Mouse (Mus musculus): ENCODE measurements around the gene B4galt5. TPM values are rescaled to one million over a fixed set of nuclear protein-coding genes. Genes with fewer than 3 reads are reported as not detected.

The B4galt5 gene
- polyA plus RNA-seq, 1 experiment from 2014 or later: 10.1 TPM

GRCm38 (mm10) chr2:167267531-167268410 is 81.2 kb downstream of the B4galt5 start:
- H3K27ac ChIP-seq: no peak overlapping the region
- no peaks in the 10 kb centered on the region for H3K4me1 ChIP-seq
- no peak overlapping the region for H3K9ac ChIP-seq
- H3K27me3 ChIP-seq: no peaks in the 10 kb centered on the region
- no peak overlapping the region for H3K4me3 ChIP-seq
- ATAC-seq (ENCODE audit: low FRiP score, low read depth): peak; percentile 84
- WGBS: 75% methylated on average over 14 of the region's 14 CpGs
- no peaks in the 10 kb centered on the region for H3K36me3 ChIP-seq
- no peaks in the 10 kb centered on the region for H3K9me3 ChIP-seq
- H3K4me2 ChIP-seq (replicated peaks): no peak overlapping the region

GRCm38 (mm10) chr2:167266231-167266630 is 82.8 kb downstream of the B4galt5 start:
- Histone ChIP-seq H3K27ac (no peak overlapping the region), H3K9ac (no peak overlapping the region), H3K27me3 (no peaks in the 10 kb centered on the region), H3K4me1 (peaks cover 10% of the 10 kb centered on the region; the same call in 1 of the 2 replicates), H3K9me3 (no peaks in the 10 kb centered on the region), H3K36me3 (no peaks in the 10 kb centered on the region), H3K4me3 (no peak overlapping the region), H3K4me2 (replicated peaks) (no peak overlapping the region)
- no peak for ATAC-seq (ENCODE audit: low FRiP score, low read depth)
- WGBS: 94% methylated on average over 10 of the region's 10 CpGs

- Histone ChIP-seq H3K27me3 (no peaks in the 10 kb centered on the region), H3K4me2 (replicated peaks) (no peak overlapping the region), H3K27ac (no peak overlapping the region), H3K4me3 (no peak overlapping the region), H3K9ac (no peak overlapping the region), H3K9me3 (no peaks in the 10 kb centered on the region), H3K36me3 (no peaks in the 10 kb centered on the region), H3K4me1 (peaks cover 14% of the 10 kb centered on the region)
- WGBS: 49% methylated on average over 5 of the region's 5 CpGs
- ATAC-seq (ENCODE audit: low FRiP score, low read depth): no peak
Measured at GRCm38 (mm10) chr2:167265806-167266205, 83.2 kb downstream of the B4galt5 start.

- Histone ChIP-seq H3K4me3 (no peak overlapping the region), H3K36me3 (no peaks in the 10 kb centered on the region), H3K4me1 (peaks cover 14% of the 10 kb centered on the region), H3K27ac (no peak overlapping the region), H3K9ac (no peak overlapping the region), H3K27me3 (no peaks in the 10 kb centered on the region), H3K4me2 (replicated peaks) (no peak overlapping the region), H3K9me3 (no peaks in the 10 kb centered on the region)
- no peak for ATAC-seq (ENCODE audit: low FRiP score, low read depth)
- WGBS: 85% methylated on average over 2 of the region's 2 CpGs
Measured at GRCm38 (mm10) chr2:167265021-167265420, 84.0 kb downstream of the B4galt5 start.

GRCm38 (mm10) chr2:167263931-167264330 is 85.1 kb downstream of the B4galt5 start:
- peaks cover 14% of the 10 kb centered on the region for H3K4me1 ChIP-seq
- no peak overlapping the region for H3K27ac ChIP-seq
- H3K4me2 ChIP-seq (replicated peaks): no peak overlapping the region
- WGBS: 83% methylated on average over 11 of the region's 11 CpGs
- H3K27me3 ChIP-seq: no peaks in the 10 kb centered on the region
- no peaks in the 10 kb centered on the region for H3K9me3 ChIP-seq
- no peak for ATAC-seq (ENCODE audit: low FRiP score, low read depth)
- no peaks in the 10 kb centered on the region for H3K36me3 ChIP-seq
- H3K9ac ChIP-seq: no peak overlapping the region
- no peak overlapping the region for H3K4me3 ChIP-seq

- WGBS: 85% methylated on average over 8 of the region's 8 CpGs
- no peak overlapping the region for H3K4me3 ChIP-seq
- H3K4me1 ChIP-seq: peaks cover 14% of the 10 kb centered on the region
- H3K9ac ChIP-seq: no peak overlapping the region
- no peak for ATAC-seq (ENCODE audit: low FRiP score, low read depth)
- H3K27me3 ChIP-seq: no peaks in the 10 kb centered on the region
- H3K9me3 ChIP-seq: no peaks in the 10 kb centered on the region
- H3K36me3 ChIP-seq: no peaks in the 10 kb centered on the region
- no peak overlapping the region for H3K27ac ChIP-seq
- no peak overlapping the region for H3K4me2 ChIP-seq (replicated peaks)
Measured at GRCm38 (mm10) chr2:167263040-167263810, 85.8 kb downstream of the B4galt5 start.

GRCm38 (mm10) chr2:167262433-167262832 is 86.5 kb downstream of the B4galt5 start:
- Histone ChIP-seq H3K4me1 (peaks cover 17% of the 10 kb centered on the region), H3K4me2 (replicated peaks) (no peak overlapping the region), H3K27me3 (no peaks in the 10 kb centered on the region), H3K36me3 (no peaks in the 10 kb centered on the region), H3K4me3 (no peak overlapping the region), H3K27ac (no peak overlapping the region), H3K9me3 (no peaks in the 10 kb centered on the region), H3K9ac (no peak overlapping the region)
- ATAC-seq (ENCODE audit: low FRiP score, low read depth): no peak
- 89% methylated on average over 10 of the region's 10 CpGs for WGBS

- Histone ChIP-seq H3K27me3 (no peaks in the 10 kb centered on the region), H3K4me3 (no peak overlapping the region), H3K27ac (peak overlapping the region; percentile 73), H3K9me3 (no peaks in the 10 kb centered on the region), H3K9ac (no peak overlapping the region), H3K4me2 (replicated peaks) (no peak overlapping the region), H3K36me3 (no peaks in the 10 kb centered on the region), H3K4me1 (peaks cover 17% of the 10 kb centered on the region)
- ATAC-seq (ENCODE audit: low FRiP score, low read depth): peak; percentile 68; the same call in 1 of the 2 replicates
- 50% methylated on average over 4 of the region's 4 CpGs for WGBS
Measured at GRCm38 (mm10) chr2:167261106-167261505, 87.9 kb downstream of the B4galt5 start.

GRCm38 (mm10) chr2:167257790-167258189 is 91.2 kb downstream of the B4galt5 start:
- Histone ChIP-seq H3K4me3 (no peak overlapping the region), H3K27me3 (no peaks in the 10 kb centered on the region), H3K36me3 (no peaks in the 10 kb centered on the region), H3K4me2 (replicated peaks) (no peak overlapping the region), H3K9ac (no peak overlapping the region), H3K9me3 (no peaks in the 10 kb centered on the region), H3K4me1 (peaks cover 19% of the 10 kb centered on the region), H3K27ac (no peak overlapping the region)
- 38% methylated on average over 3 of the region's 3 CpGs for WGBS
- no peak for ATAC-seq (ENCODE audit: low FRiP score, low read depth)

- Histone ChIP-seq H3K27me3 (no peaks in the 10 kb centered on the region), H3K9ac (no peak overlapping the region), H3K4me1 (peaks cover 33% of the 10 kb centered on the region), H3K4me3 (no peak overlapping the region), H3K36me3 (no peaks in the 10 kb centered on the region), H3K4me2 (replicated peaks) (no peak overlapping the region), H3K9me3 (no peaks in the 10 kb centered on the region), H3K27ac (no peak overlapping the region)
- 82% methylated on average over 6 of the region's 6 CpGs for WGBS
- no peak for ATAC-seq (ENCODE audit: low FRiP score, low read depth)
Measured at GRCm38 (mm10) chr2:167254808-167255207, 94.2 kb downstream of the B4galt5 start.

GRCm38 (mm10) chr2:167254185-167254584 is 94.8 kb downstream of the B4galt5 start:
- 62% methylated on average over 7 of the region's 7 CpGs for WGBS

GRCm38 (mm10) chr2:167253476-167253875 is 95.5 kb downstream of the B4galt5 start:
- Histone ChIP-seq H3K36me3 (no peaks in the 10 kb centered on the region), H3K27me3 (no peaks in the 10 kb centered on the region), H3K4me2 (replicated peaks) (no peak overlapping the region), H3K4me1 (peaks cover 38% of the 10 kb centered on the region), H3K27ac (no peak overlapping the region), H3K4me3 (no peak overlapping the region), H3K9ac (no peak overlapping the region), H3K9me3 (no peaks in the 10 kb centered on the region)
- WGBS: 83% methylated on average over 5 of the region's 5 CpGs
- ATAC-seq (ENCODE audit: low FRiP score, low read depth): no peak

More at GRCm38 (mm10) chr2:167254185-167254584, 94.8 kb downstream of the B4galt5 start:
- Histone ChIP-seq H3K4me2 (replicated peaks) (no peak overlapping the region), H3K4me1 (peaks cover 38% of the 10 kb centered on the region), H3K36me3 (no peaks in the 10 kb centered on the region), H3K9ac (no peak overlapping the region), H3K27ac (no peak overlapping the region), H3K4me3 (no peak overlapping the region), H3K27me3 (no peaks in the 10 kb centered on the region), H3K9me3 (no peaks in the 10 kb centered on the region)
- ATAC-seq (ENCODE audit: low FRiP score, low read depth): no peak
